Mouse (Mus musculus) liver, embryonic 15.5 days (tissue): ENCODE measurements at regions not wholly inside any gene's neighbourhood (a gene's known extent, or its start where the extent isn't known, plus 50 kb on each side); places are given as distances from the start of the nearest gene placed in this dataset.

Source experiments
- ATAC-seq: fragments of 200-750 bp; cut with Nextera tagmentation; 2 replicates; pipeline ENCODE4 v1.8.0; 2017; ENCODE audit warnings: moderate number of reproducible peaks, mild to moderate bottlenecking, moderate library complexity; ENCODE audit not compliant: insufficient read depth
- H3K27ac ChIP-seq: fragments of 300-500 bp; sonication (generic); replicated peaks from 2 replicates; pipeline ENCODE4 v1.5.1; 2015; ENCODE audit warnings: mild to moderate bottlenecking, inconsistent platforms
- H3K27me3 ChIP-seq: fragments of 300-500 bp; sonication (generic); 2 replicates; pipeline ENCODE4 v1.6.1; 2015; ENCODE audit warnings: mild to moderate bottlenecking, inconsistent platforms
- H3K36me3 ChIP-seq: fragments of 300-500 bp; sonication (generic); replicated peaks from 2 replicates; pipeline ENCODE4 v1.6.1; 2015; ENCODE audit warnings: moderate library complexity, mild to moderate bottlenecking, inconsistent platforms
- H3K4me1 ChIP-seq: fragments of 300-500 bp; sonication (generic); replicated peaks from 2 replicates; pipeline ENCODE4 v1.6.1; 2015; ENCODE audit warnings: inconsistent platforms
- H3K4me2 ChIP-seq: fragments of 300-500 bp; sonication (generic); 2 replicates; pipeline ENCODE4 v1.6.1; 2015; ENCODE audit warnings: moderate library complexity, mild to moderate bottlenecking, inconsistent platforms
- H3K4me3 ChIP-seq: fragments of 300-500 bp; sonication (generic); replicated peaks from 2 replicates; pipeline ENCODE4 v1.5.1; 2015; ENCODE audit warnings: mild to moderate bottlenecking, inconsistent platforms
- H3K9ac ChIP-seq: fragments of 300-500 bp; sonication (generic); 2 replicates; pipeline ENCODE4 v1.6.1; 2015; ENCODE audit warnings: moderate library complexity, mild to moderate bottlenecking, inconsistent platforms
- H3K9me3 ChIP-seq: fragments of 300-500 bp; sonication (generic); replicated peaks from 2 replicates; pipeline ENCODE4 v1.6.1; 2016; ENCODE audit warnings: inconsistent platforms
- WGBS: fragments of 180-500 bp; shearing (Covaris S2); methylation state at CpG from one replicate; pipeline ENCODE4 v1.1.7; 2015; ENCODE audit warnings: mixed read lengths; ENCODE audit not compliant: insufficient replicate concordance; 5-methylcytosine and 5-hydroxymethylcytosine counted together

DNA sequence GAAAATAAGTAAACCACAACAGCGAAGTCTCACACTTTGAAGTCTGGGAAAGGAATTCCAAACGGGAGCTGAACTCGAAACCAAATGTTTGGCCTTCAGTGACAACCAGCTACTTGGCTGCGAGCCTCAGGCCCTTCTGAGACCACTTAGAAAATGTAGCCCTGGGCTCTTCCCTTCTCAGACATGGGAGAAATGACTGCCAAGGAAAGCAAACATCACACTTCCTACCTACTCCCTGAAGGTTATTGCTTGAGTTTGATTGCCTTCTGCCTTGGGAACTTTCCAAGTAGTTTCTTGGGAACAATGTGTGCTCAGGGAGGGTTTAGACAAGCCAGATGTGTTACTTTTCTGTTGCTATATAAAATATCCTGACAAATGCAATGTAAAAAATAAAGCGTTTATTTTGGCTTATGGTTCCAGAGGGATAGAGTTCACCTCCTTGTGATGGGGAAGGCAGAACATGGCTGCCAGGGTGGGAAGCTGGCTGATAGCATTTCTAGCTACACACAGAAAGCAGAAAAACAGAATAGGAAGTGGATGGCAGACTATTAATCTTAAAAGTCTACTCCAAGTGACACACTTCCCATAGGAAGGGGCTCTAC, 194.8 kb upstream of the Rack1 start:
- no peak overlapping the region for H3K4me3 ChIP-seq
- H3K27me3 ChIP-seq: no peaks in the 10 kb centered on the region
- no peaks in the 10 kb centered on the region for H3K36me3 ChIP-seq
- H3K4me1 ChIP-seq: no peaks in the 10 kb centered on the region
- no peak overlapping the region for H3K4me2 ChIP-seq
- 44% methylated on average over 5 of the region's 5 CpGs for WGBS
- H3K27ac ChIP-seq: no peak overlapping the region
- no peak overlapping the region for H3K9ac ChIP-seq
- ATAC-seq: no peak
- H3K9me3 ChIP-seq: no peaks in the 10 kb centered on the region

DNA sequence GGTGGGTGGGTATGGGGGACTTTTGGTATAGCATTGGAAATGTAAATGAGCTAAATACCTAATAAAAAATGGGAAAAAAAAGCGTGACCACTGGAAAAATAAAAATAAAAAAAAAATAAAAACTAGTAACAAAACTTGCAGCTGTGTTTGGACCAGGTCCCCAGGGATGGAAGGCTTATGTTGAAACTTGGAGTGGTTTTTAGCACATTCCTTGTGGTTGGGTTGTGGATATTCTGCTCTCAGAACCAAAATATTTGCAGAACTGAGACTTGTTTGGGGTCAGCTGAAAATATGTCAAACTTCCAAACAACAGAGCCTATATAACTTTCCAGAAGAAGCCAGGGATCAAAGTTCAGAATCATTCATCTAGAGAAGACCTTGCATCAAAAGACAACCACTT, 199.0 kb upstream of the Rack1 start:
- Histone ChIP-seq H3K9ac (no peak overlapping the region), H3K27me3 (no peaks in the 10 kb centered on the region), H3K4me3 (no peak overlapping the region), H3K27ac (no peak overlapping the region), H3K36me3 (no peaks in the 10 kb centered on the region), H3K4me2 (no peak overlapping the region), H3K4me1 (no peaks in the 10 kb centered on the region), H3K9me3 (no peaks in the 10 kb centered on the region)
- WGBS: 61% methylated on average over 1 of the region's 1 CpGs
- ATAC-seq: no peak

DNA sequence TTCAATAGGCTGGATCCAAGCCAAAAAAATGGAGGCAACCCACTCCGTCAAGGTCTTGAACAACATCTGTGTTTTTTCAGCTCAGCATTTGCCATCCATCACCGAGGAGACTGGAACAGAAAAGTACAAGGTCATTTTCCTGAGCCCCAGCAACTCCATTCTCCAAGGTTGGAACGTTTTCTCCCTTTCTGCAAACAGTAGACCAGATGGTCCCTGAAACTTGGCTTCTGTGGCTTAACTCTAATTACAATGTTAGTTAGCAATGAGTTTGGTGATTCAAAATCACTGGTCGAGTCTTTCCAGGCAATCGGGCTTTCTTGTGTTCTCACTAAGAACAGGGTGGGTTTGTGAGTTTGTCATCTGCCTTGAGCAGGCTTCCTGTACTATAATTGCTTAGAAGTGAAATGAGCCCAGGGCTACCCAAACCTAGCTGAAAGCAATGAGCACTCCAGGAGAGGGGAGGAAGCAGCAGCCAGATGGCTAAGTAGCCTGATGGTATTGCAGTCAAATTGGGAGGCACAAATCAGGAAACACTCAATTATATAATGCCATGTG, 200.5 kb upstream of the Rack1 start:
- 45% methylated on average over 5 of the region's 5 CpGs for WGBS
- ATAC-seq: no peak
- Histone ChIP-seq H3K27ac (no peak overlapping the region), H3K9me3 (no peaks in the 10 kb centered on the region), H3K4me3 (no peak overlapping the region), H3K36me3 (no peaks in the 10 kb centered on the region), H3K4me1 (no peaks in the 10 kb centered on the region), H3K27me3 (no peaks in the 10 kb centered on the region), H3K4me2 (no peak overlapping the region), H3K9ac (no peak overlapping the region)

DNA sequence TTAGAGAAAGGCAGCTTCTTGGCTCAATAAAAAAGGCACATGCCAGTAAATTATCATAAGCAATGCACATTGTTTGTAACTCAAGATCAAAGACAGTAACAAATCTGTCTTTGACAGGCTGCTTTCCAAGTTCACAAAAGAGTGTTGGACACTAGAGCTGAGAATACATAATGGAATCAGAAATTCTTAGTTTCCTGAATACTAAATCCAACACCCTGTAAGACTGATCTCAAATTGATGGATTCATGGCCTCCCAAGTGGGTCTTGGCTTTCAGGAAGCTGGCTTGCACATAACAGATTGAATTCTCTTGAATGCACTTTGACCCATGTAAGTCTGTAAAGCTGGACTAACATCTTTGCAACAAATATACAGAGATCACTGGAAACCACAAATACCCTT, 201.1 kb upstream of the Rack1 start:
- ATAC-seq: no peak
- Histone ChIP-seq H3K9me3 (no peaks in the 10 kb centered on the region), H3K4me2 (no peak overlapping the region), H3K27me3 (no peaks in the 10 kb centered on the region), H3K4me3 (no peak overlapping the region), H3K9ac (no peak overlapping the region), H3K4me1 (no peaks in the 10 kb centered on the region), H3K36me3 (no peaks in the 10 kb centered on the region), H3K27ac (no peak overlapping the region)

DNA sequence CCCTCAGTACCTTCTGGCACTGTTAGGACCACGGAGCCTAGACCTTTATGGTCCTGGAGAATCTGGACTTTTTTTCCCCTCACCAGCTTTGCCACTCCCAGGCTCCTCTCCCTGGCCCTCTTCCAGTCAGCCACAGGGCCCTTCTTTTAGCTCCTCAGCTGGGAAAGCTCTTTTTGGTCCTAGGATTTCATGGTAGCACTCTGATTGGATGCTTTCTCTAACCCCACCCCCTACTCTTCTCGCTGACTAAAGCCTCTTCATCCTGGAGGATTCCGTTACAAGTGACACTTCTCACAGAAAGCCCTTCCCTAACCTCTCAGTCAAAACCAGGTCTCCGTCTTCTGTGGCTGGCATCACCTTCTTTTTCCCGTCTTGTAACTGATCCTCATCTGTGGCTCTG, 205.7 kb upstream of the Rack1 start:
- Histone ChIP-seq H3K4me3 (no peak overlapping the region), H3K9ac (no peak overlapping the region), H3K36me3 (no peaks in the 10 kb centered on the region), H3K9me3 (no peaks in the 10 kb centered on the region), H3K4me2 (no peak overlapping the region), H3K4me1 (no peaks in the 10 kb centered on the region), H3K27me3 (no peaks in the 10 kb centered on the region), H3K27ac (no peak overlapping the region)
- no peak for ATAC-seq
- WGBS: 30% methylated on average over 5 of the region's 5 CpGs

DNA sequence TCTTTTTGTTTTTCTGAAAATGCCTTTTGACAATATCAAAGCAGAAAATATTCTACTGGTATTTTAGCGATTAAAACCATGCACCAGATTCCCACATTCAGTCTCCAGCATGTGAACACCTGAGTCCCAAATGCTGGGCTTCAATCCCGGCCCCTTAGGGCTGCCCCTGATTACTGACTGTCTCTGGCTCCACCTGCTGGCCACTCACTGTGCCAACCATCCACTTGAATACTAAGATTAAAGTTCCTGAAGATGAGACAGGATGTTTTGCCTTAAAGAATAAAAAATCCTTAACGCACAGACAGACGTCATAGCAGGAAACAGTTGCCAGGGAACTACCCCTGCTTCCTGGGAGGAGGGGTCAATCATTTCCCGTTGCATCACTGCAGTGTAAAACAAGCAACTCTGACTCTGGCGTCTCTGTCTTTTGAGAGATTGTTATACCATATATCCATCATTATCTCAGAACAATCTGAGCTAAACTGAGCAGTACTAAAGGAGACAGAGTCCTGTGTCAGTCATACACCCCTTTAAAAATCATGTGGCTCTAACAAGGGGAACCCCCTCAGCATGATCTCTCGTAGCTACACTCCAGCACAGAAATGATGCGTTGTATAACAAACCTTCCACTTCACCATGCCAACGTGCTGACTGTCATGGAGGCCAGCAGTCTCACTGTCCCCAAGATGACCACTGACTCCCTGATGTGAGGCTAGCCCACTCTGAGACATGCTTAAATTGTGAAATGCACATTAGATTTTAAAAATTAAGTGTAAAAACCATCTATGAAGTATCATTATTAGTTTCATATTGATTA, 211.1 kb upstream of the Rack1 start:
- Histone ChIP-seq H3K4me2 (no peak overlapping the region), H3K36me3 (no peaks in the 10 kb centered on the region), H3K4me3 (no peak overlapping the region), H3K9me3 (no peaks in the 10 kb centered on the region), H3K27me3 (no peaks in the 10 kb centered on the region), H3K9ac (no peak overlapping the region), H3K4me1 (no peaks in the 10 kb centered on the region), H3K27ac (no peak overlapping the region)
- ATAC-seq: no peak
- 18% methylated on average over 9 of the region's 9 CpGs for WGBS

DNA sequence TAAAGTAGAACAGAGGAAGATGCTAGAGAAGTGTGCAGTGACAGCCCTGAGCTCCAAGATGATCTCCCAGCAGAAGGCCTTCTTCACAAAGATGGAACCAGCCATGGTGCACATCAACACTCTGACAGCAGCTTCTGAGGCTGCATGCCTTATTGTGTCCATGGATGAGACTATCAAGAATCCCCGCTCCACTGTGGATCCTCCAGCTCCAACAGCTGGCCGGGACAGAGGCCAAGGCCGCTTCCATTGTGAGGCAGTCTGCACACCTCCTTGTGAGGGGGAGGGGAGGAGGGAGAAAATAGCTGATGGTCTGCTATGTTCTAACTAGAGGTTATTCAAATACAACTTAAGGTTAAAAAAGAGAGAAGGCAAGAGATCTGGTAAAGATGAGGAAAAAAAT, 231.4 kb upstream of the Rack1 start:
- ATAC-seq: no peak
- Histone ChIP-seq H3K4me1 (no peaks in the 10 kb centered on the region), H3K36me3 (no peaks in the 10 kb centered on the region), H3K9ac (no peak overlapping the region), H3K27ac (no peak overlapping the region), H3K27me3 (no peaks in the 10 kb centered on the region), H3K4me3 (no peak overlapping the region), H3K4me2 (no peak overlapping the region), H3K9me3 (no peaks in the 10 kb centered on the region)
- WGBS: 67% methylated on average over 3 of the region's 3 CpGs

DNA sequence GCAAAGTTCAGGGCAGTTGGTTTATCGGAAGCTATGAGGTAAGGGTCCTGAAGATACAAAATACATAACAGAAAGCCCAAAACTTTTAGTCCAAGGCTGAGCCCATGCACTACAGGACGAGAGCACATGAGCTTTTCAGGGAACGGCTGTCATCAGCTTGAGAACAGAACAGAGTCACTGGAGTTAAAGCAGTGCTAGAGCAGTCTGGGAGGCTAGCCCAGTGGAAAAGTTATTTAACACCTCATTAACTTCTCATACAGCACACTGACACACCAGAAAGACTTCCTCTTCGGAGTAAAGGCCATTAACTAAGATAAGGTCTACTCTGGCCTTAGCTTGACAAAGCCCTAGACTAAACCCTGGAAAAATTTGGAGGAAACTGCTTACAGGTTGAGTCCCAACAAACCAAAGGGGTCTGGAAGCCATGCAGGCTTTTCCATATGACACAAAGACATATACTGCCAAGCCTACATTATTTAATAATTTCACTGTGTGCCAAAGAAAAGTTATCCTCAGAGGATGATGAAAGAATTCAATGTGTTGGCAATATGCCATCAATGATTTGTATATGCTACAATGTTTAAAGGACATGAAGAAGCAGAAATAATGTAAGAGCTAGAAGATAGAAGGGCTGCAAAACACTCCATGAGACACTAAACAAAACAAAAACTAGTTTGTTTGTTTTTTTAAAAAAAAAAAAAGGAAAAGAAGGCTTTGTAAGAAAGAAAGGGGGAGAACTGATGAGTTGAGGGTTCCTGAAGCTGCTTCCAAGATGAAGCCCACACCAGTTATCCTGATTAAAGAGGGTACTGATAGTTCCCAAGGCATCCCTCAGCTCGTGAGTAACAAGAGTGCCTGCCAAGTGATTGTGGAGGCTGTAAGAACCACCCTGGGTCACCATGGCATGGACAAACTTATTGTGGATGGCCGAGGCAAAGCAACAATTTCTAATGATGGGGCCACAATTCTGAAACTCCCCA, 232.3 kb upstream of the Rack1 start:
- Histone ChIP-seq H3K9ac (no peak overlapping the region), H3K4me1 (no peaks in the 10 kb centered on the region), H3K4me3 (no peak overlapping the region), H3K27me3 (no peaks in the 10 kb centered on the region), H3K4me2 (no peak overlapping the region), H3K27ac (no peak overlapping the region), H3K9me3 (no peaks in the 10 kb centered on the region), H3K36me3 (no peaks in the 10 kb centered on the region)
- 46% methylated on average over 6 of the region's 6 CpGs for WGBS
- no peak for ATAC-seq

DNA sequence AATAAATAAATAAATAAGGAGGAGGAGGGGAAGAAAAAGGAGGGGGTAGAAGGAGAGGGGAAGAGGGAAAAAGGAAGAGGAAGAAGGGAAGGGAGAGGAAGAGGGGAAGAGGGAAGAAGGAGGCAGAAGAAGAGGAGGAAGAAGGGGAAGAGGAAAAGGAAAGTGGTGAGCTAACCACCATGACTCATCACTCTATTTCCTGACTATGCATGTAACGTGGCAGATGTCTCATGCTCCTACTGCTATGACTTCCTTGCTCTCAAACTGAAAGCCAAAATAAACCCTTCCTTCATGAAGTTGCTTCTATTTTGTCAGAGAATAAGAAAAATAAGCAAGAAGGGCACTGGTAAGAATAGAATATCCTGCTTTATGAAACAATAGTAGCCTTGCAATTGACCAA, 242.1 kb upstream of the Rack1 start:
- no peak overlapping the region for H3K4me2 ChIP-seq
- no peak overlapping the region for H3K27ac ChIP-seq
- no peaks in the 10 kb centered on the region for H3K9me3 ChIP-seq
- H3K4me1 ChIP-seq: no peaks in the 10 kb centered on the region
- H3K4me3 ChIP-seq: no peak overlapping the region
- no peak overlapping the region for H3K9ac ChIP-seq
- no peaks in the 10 kb centered on the region for H3K36me3 ChIP-seq
- WGBS: 9% methylated on average over 1 of the region's 1 CpGs
- no peaks in the 10 kb centered on the region for H3K27me3 ChIP-seq
- ATAC-seq: no peak

DNA sequence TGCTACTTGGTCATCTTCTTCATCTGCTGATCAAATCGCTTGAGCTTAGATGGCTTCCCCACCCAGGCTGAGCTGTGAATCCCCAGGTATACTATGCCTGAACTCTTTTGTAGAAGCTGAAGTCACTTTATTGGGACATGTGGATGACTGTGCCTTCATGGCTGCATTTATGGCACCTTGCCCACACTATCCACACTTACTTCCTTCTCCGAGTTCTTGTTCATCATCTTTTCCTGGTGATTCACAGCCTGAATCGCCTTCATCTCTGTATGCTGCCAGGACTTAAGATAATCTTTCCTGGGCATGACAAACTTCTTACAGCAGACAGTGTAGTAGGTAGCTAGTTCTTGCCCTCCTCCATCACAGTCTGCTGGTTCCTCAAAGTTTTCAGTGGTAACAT, 248.1 kb upstream of the Rack1 start:
- Histone ChIP-seq H3K27ac (no peak overlapping the region), H3K9me3 (no peaks in the 10 kb centered on the region), H3K4me3 (no peak overlapping the region), H3K27me3 (no peaks in the 10 kb centered on the region), H3K9ac (no peak overlapping the region), H3K4me1 (no peaks in the 10 kb centered on the region), H3K4me2 (no peak overlapping the region), H3K36me3 (no peaks in the 10 kb centered on the region)
- ATAC-seq: no peak
- WGBS: 69% methylated on average over 3 of the region's 3 CpGs

DNA sequence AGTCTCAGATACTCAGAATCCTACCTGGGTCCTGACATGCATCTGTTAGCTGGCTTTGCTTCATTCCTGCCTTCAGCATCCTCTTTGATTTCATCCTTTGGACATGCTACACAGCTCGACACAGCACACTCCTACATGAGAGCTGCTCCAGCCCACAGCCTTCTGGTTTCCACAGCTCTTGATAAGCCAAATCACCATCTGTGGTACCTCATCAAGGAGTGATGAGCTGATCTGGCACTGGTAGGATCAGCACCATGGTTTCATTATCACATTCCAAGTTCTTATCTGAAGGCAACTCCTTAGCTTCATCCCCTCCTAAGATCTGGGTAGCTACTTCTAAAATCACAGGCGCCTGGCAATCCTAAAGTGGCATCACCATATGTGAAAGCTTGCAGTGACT, 248.9 kb upstream of the Rack1 start:
- ATAC-seq: no peak
- H3K4me2 ChIP-seq: no peak overlapping the region
- H3K27me3 ChIP-seq: no peaks in the 10 kb centered on the region
- H3K4me1 ChIP-seq: no peaks in the 10 kb centered on the region
- H3K27ac ChIP-seq: no peak overlapping the region
- H3K4me3 ChIP-seq: no peak overlapping the region
- 36% methylated on average over 2 of the region's 2 CpGs for WGBS
- no peak overlapping the region for H3K9ac ChIP-seq
- no peaks in the 10 kb centered on the region for H3K36me3 ChIP-seq
- no peaks in the 10 kb centered on the region for H3K9me3 ChIP-seq
